Mouse (Mus musculus) hindbrain, embryonic 16.5 days (tissue): ENCODE results near the gene Awat1. TPM values are rescaled to one million over a fixed set of nuclear protein-coding genes. Genes with fewer than 3 reads are reported as not detected.

ENCODE experiments used
- ATAC-seq: fragments of 200-750 bp; cut with Nextera tagmentation; 2 replicates; pipeline ENCODE4 v1.8.0; 2017; ENCODE audit warnings: moderate TSS enrichment, moderate library complexity
- H3K27ac ChIP-seq: fragments of 300-500 bp; sonication (generic); 2 replicates; pipeline ENCODE4 v1.5.1; 2014; ENCODE audit warnings: low read depth, mild to moderate bottlenecking, control low read depth, low read length, moderate library complexity
- H3K27me3 ChIP-seq: fragments of 300-500 bp; sonication (generic); replicated peaks from 2 replicates; pipeline ENCODE4 v1.6.1; 2014; ENCODE audit warnings: low read length; ENCODE audit not compliant: control insufficient read depth, insufficient read depth
- H3K36me3 ChIP-seq: fragments of 300-500 bp; sonication (generic); 2 replicates; pipeline ENCODE4 v1.6.1; 2014; ENCODE audit warnings: mild to moderate bottlenecking, low read length, moderate library complexity, mixed read lengths; ENCODE audit not compliant: control insufficient read depth, insufficient read depth
- H3K4me1 ChIP-seq: fragments of 300-500 bp; sonication (generic); 2 replicates; pipeline ENCODE4 v1.6.1; 2014; ENCODE audit warnings: low read depth, low read length; ENCODE audit not compliant: control insufficient read depth, insufficient read depth
- H3K4me2 ChIP-seq: fragments of 300-500 bp; sonication (generic); 2 replicates; pipeline ENCODE4 v1.6.1; 2014; ENCODE audit warnings: mild to moderate bottlenecking, low read length, control low read depth, moderate library complexity
- H3K4me3 ChIP-seq: fragments of 300-500 bp; sonication (generic); 2 replicates; pipeline ENCODE4 v1.5.1; 2014; ENCODE audit warnings: mild to moderate bottlenecking, low read length, control low read depth, moderate library complexity
- H3K9ac ChIP-seq: fragments of 300-500 bp; sonication (generic); 2 replicates; pipeline ENCODE4 v1.6.1; 2014; ENCODE audit warnings: low read depth, mild to moderate bottlenecking, control low read depth, low read length, moderate library complexity
- H3K9me3 ChIP-seq: fragments of 300-500 bp; sonication (generic); 2 replicates; pipeline ENCODE4 v1.6.1; 2014; ENCODE audit warnings: mild to moderate bottlenecking, low read length, moderate library complexity; ENCODE audit not compliant: control insufficient read depth
- WGBS: fragments of 180-500 bp; shearing (Covaris S2); extraction: QIAGEN DNeasy Blood & Tissue Kit; methylation state at CpG from one replicate; pipeline ENCODE4 v1.1.7; 2014; 5-methylcytosine and 5-hydroxymethylcytosine counted together
- polyA plus RNA-seq: library from polyadenylated mRNA; unstranded; fragments of >200 nt; fragmentation: Nextera tagmentation; extraction: Ambion mirVana; gene quantifications from 2 replicates; pipeline ENCODE4 v1.2.1, GENCODE M21; 2015

The Awat1 gene
- polyA plus RNA-seq, 1 experiment from 2014 or later, result not detected

DNA sequence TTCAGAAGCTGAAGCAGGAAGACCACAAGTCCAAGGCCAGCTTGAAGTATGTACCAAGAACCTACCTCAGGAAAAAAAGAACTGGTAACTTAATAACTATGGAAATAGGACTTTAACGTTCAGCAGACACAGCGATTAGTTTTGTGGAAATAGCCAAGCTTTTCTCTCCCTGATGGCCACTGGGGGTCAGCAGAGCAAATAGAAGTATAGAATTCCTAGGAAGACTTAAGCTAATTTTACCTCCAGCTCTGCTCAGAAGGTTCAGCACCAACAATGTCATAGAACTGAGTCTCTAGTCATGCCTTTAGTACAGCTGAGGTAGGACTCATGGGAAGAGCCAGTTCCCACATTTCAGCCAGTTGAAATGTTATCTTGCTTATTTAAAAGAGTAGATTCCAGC lies 49.3 kb downstream of the Awat1 start:
- Histone ChIP-seq H3K27ac (no peak overlapping the region), H3K4me1 (peaks cover 4% of the 10 kb centered on the region), H3K9me3 (no peaks in the 10 kb centered on the region), H3K9ac (no peak overlapping the region), H3K27me3 (no peaks in the 10 kb centered on the region), H3K4me3 (no peak overlapping the region), H3K4me2 (no peak overlapping the region), H3K36me3 (peaks cover 4% of the 10 kb centered on the region; the same call in 1 of the 2 replicates)
- ATAC-seq, result no peak
- 71% methylated on average over 2 of the region's 2 CpGs for WGBS

GRCm38 (mm10) chrX:100624242-100624641 lies 52.2 kb downstream of the Awat1 start:
- peaks cover 4% of the 10 kb centered on the region for H3K4me1 ChIP-seq
- no peak overlapping the region for H3K4me2 ChIP-seq
- no peaks in the 10 kb centered on the region for H3K27me3 ChIP-seq
- H3K9ac ChIP-seq, result no peak overlapping the region
- no peak overlapping the region for H3K4me3 ChIP-seq
- H3K36me3 ChIP-seq, result peaks cover 4% of the 10 kb centered on the region; the same call in 1 of the 2 replicates
- 93% methylated on average over 4 of the region's 4 CpGs for WGBS
- H3K9me3 ChIP-seq, result no peaks in the 10 kb centered on the region
- H3K27ac ChIP-seq, result no peak overlapping the region
- ATAC-seq, result no peak

DNA sequence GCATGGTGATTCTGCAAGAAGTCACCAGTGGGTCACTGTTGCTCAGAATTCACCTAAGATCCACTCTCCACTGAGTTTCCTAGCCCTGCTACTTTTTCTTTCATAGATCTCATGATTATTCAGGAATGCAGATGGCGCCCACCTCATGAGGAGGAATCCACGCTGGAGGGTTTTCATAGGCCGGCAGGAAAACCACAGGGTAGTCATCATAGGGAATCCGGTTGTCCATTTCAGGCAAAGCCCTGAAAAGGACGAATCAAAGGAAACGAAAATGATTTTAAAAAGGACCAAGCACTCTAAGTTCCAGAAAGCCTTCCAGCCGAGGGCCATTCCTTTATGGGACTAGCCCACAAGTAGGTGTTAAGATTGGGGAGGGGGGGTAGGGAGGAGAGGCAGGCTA lies 53.1 kb downstream of the Awat1 start:
- peak overlapping the region; percentile 55 for H3K4me3 ChIP-seq
- ATAC-seq, result no peak
- no peaks in the 10 kb centered on the region for H3K9me3 ChIP-seq
- peaks cover 4% of the 10 kb centered on the region for H3K4me1 ChIP-seq
- WGBS, result 45% methylated on average over 7 of the region's 7 CpGs
- peak overlapping the region; percentile 45 for H3K4me2 ChIP-seq
- no peaks in the 10 kb centered on the region for H3K27me3 ChIP-seq
- peaks cover 4% of the 10 kb centered on the region; the same call in 1 of the 2 replicates for H3K36me3 ChIP-seq
- no peak overlapping the region for H3K27ac ChIP-seq
- H3K9ac ChIP-seq, result peak overlapping the region; percentile 55; the same call in 1 of the 2 replicates

DNA sequence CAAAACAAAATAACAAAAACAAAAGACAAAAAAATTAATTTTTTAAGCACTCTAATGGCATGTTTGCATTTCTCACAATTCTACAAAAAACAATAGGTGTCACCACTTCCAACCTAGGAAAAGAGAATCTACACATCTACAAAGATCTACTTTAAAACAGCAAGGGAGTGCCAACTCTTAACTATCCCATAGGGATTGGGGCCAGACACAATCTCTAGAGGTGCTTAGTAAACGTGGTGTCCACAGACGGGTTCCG lies 53.4 kb downstream of the Awat1 start, which contains the start of gene Kif4:
TSS of gene Kif4 (plus strand) at position 192 of the 256 bp plus-strand sequence.
- H3K4me2 ChIP-seq, result peak within 1 kb of the TSS; percentile 83
- peak within 1 kb of the TSS; percentile 55 for H3K4me3 ChIP-seq
- H3K36me3 ChIP-seq, result peaks cover 4% of the 10 kb centered on the region; the same call in 1 of the 2 replicates
- no peak for ATAC-seq
- peak within 1 kb of the TSS; percentile 55 for H3K9ac ChIP-seq
- 32% methylated on average over 3 of the region's 3 CpGs for WGBS
- no peaks in the 10 kb centered on the region for H3K9me3 ChIP-seq
- peaks cover 4% of the 10 kb centered on the region for H3K4me1 ChIP-seq
- H3K27me3 ChIP-seq, result no peaks in the 10 kb centered on the region
- H3K27ac ChIP-seq, result peak within 1 kb of the TSS; percentile 59

GRCm38 (mm10) chrX:100625802-100626793 lies 54.0 kb downstream of the Awat1 start, which contains the start of gene Pdzd11:
Gene Pdzd11 (minus strand): TSS chrX:100626568.
- H3K4me1 ChIP-seq, result peaks cover 4% of the 10 kb centered on the region
- peak within 1 kb of the TSS; percentile 83 for H3K4me2 ChIP-seq
- H3K27ac ChIP-seq, result peak within 1 kb of the TSS; percentile 59
- peak within 1 kb of the TSS; percentile 55 for H3K4me3 ChIP-seq
- ATAC-seq, result peak; percentile 100
- 25% methylated on average over 60 of the region's 62 CpGs for WGBS
- H3K9ac ChIP-seq, result peak within 1 kb of the TSS; percentile 55
- no peaks in the 10 kb centered on the region for H3K27me3 ChIP-seq
- no peaks in the 10 kb centered on the region for H3K9me3 ChIP-seq
- peaks cover 4% of the 10 kb centered on the region; the same call in 1 of the 2 replicates for H3K36me3 ChIP-seq

Other genes with a start within 250 kb of the Awat1 start
- gene Otud6a, start 143.2 kb upstream of the Awat1 start, polyA plus RNA-seq, result not detected in 2 replicates
- gene Awat2, start 129.5 kb upstream of the Awat1 start, polyA plus RNA-seq, result 0.09 and 0.10 TPM in 2 replicates
- 25.3 and 26.5 TPM in 2 replicates for gene Igbp1, start 78.0 kb upstream of the Awat1 start, polyA plus RNA-seq
- 0.04 and 0.05 TPM in 2 replicates for gene Dgat2l6, start 47.4 kb upstream of the Awat1 start, polyA plus RNA-seq
- gene P2ry4, start 22.6 kb downstream of the Awat1 start, polyA plus RNA-seq, result not detected in 2 replicates
- gene Arr3, start 33.2 kb downstream of the Awat1 start, polyA plus RNA-seq, result 0.09 and 0.24 TPM in 2 replicates
- gene Kif4, start 53.5 kb downstream of the Awat1 start, polyA plus RNA-seq, result 5.0 and 6.4 TPM in 2 replicates
- gene Pdzd11, start 54.3 kb downstream of the Awat1 start, polyA plus RNA-seq, result 94.7 and 95.2 TPM in 2 replicates
- 38.5 and 45.9 TPM in 2 replicates for gene Gdpd2, start 157.6 kb downstream of the Awat1 start, polyA plus RNA-seq
- gene Dlg3, start 195.5 kb downstream of the Awat1 start, polyA plus RNA-seq, result 10.1 and 12.0 TPM in 2 replicates